Mouse (Mus musculus) embryonic fibroblast, embryonic 13.5 days (primary cell): ENCODE results near the gene Rab6b.

Source experiments
- CTCF ChIP-seq: IDR thresholded peaks from 2 replicates; pipeline ENCODE4 v1.5.1; 2011; ENCODE audit warnings: mild to moderate bottlenecking, control low read depth, low read length, moderate library complexity, borderline replicate concordance; ENCODE audit not compliant: insufficient read depth
- POLR2A ChIP-seq: IDR thresholded peaks from 2 replicates; pipeline ENCODE4 v1.6.1; 2011; ENCODE audit warnings: low read depth, mild to moderate bottlenecking, control low read depth, low read length, moderate library complexity

DNA sequence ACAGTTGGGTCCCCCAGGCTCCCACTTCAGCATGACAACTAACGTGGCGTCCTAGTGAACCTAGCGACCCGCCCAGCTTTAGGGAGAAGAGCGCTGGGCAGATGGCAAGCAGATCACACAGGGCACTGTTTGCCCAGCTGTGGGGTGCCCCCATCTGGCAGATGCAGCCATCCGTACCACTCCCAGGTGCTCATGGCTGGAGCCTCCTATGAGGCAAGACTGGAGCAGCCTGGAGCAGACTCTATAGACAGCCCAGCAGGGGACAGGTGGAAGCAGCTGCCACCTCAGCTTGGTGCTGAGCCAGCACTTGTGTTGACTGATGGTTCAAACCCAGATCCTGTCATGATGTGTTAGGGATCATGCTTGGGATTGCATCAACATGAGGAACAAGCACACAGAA is 56.5 kb downstream of the Rab6b start:
- TF ChIP-seq CTCF, result no peak
- no peak for TF ChIP-seq POLR2A
